Mouse (Mus musculus) cortical plate, adult 2 months (tissue): Measurements from ENCODE around the gene Cit.

Source experiments
- CTCF ChIP-seq: fragments of 200-500 bp; IDR thresholded peaks from 2 replicates; pipeline ENCODE4 v1.5.1; 2011; ENCODE audit warnings: mild to moderate bottlenecking, control low read depth, low read length; ENCODE audit not compliant: insufficient read depth; ENCODE audit errors: extremely low read depth
- POLR2A ChIP-seq: fragments of 200-500 bp; IDR thresholded peaks from 2 replicates; pipeline ENCODE4 v1.6.1; 2011; ENCODE audit warnings: mild to moderate bottlenecking, low read length, control low read depth; ENCODE audit not compliant: insufficient read depth; ENCODE audit errors: extremely low read depth

GRCm38 (mm10) chr5:115852431-115852830, 7.4 kb downstream of the Cit start:
- TF ChIP-seq POLR2A (no peak), CTCF (no peak)
